In genomic region chr7:101585408-101585807, GRCm38 (mm10) we compare ENCODE assay signal across 25 mouse cellular contexts. TPM values are rescaled to one million over a fixed set of nuclear protein-coding genes. Genes with fewer than 3 reads are reported as not detected.
DNase-seq lines count a peak whose midpoint lies in the region; ATAC-seq lines count a peak whose summit lies in the region.
"Had no signal": no experiment of that assay in that cellular context is flagged by ENCODE, and none has a peak within 500 bp of the region (broad histone marks: within the 10 kb centered on the region; RNA-seq: fewer than 3 reads in every experiment).

Gene Art2b (minus strand): TSS chr7:101585600.

- H3K4me2 ChIP-seq in neural tube, embryonic 15.5 days, result no peak within 1 kb of the TSS
- H3K4me2 ChIP-seq: embryonic facial prominence, embryonic 12.5 days; forebrain, embryonic 12.5 days; hindbrain, embryonic 12.5 days had no signal

- no peaks in the 10 kb centered on the region for H3K9me3 ChIP-seq in neural tube, embryonic 15.5 days (replicated peaks)
- H3K9me3 ChIP-seq: embryonic facial prominence, embryonic 12.5 days; forebrain, embryonic 12.5 days; heart, embryonic 10.5 days; hindbrain, embryonic 12.5 days had no signal

- peak; percentile 40 for DNase-seq in thymus, postnatal 0 days (ENCODE audit: low spot score)
- no peak for DNase-seq in thymus, postnatal 10 days (ENCODE audit: low spot score in 2 of 2)
- peak; percentile 71 for DNase-seq in CD4-positive, CD25-positive, alpha-beta regulatory T cell, adult 2 months (ENCODE audit: low read depth, low spot score)
- DNase-seq in naive thymus-derived CD4-positive, alpha-beta T cell, adult 2 months (ENCODE audit: low read depth), result peak; percentile 68
- DNase-seq in kidney, postnatal 25 days, result no peak
- no peak for DNase-seq in layer of hippocampus, adult 9-10 months (ENCODE audit: low spot score)
- DNase-seq: adrenal gland, adult 2 months; cerebellum, adult 11-12 months; cerebellum, adult 9-10 months; cerebellum, postnatal 25 days; gastrocnemius, postnatal 10 days; heart, adult 18-20 months; heart, postnatal 10 days; heart, postnatal 4 days had no signal

- no peaks in the 10 kb centered on the region for H3K27me3 ChIP-seq in neural tube, embryonic 15.5 days (replicated peaks)
- H3K27me3 ChIP-seq: embryonic facial prominence, embryonic 12.5 days; forebrain, embryonic 12.5 days; hindbrain, embryonic 12.5 days had no signal

- no peaks in the 10 kb centered on the region for H3K4me1 ChIP-seq in neural tube, embryonic 15.5 days
- H3K4me1 ChIP-seq: embryonic facial prominence, embryonic 12.5 days; forebrain, embryonic 12.5 days; heart, embryonic 10.5 days; hindbrain, embryonic 12.5 days had no signal

- H3K9ac ChIP-seq in neural tube, embryonic 15.5 days (replicated peaks), result no peak within 1 kb of the TSS
- H3K9ac ChIP-seq: embryonic facial prominence, embryonic 12.5 days; forebrain, embryonic 12.5 days; hindbrain, embryonic 12.5 days had no signal

- no peak for ATAC-seq in activated CD4-positive, CD25-positive, alpha-beta regulatory T cell, adult 4 months
- no peak for ATAC-seq in neural tube, embryonic 15.5 days (ENCODE audit: low FRiP score)
- ATAC-seq: forebrain, embryonic 16.5 days; hindbrain, embryonic 16.5 days had no signal

- H3K36me3 ChIP-seq in neural tube, embryonic 15.5 days, result no peaks in the 10 kb centered on the region
- H3K36me3 ChIP-seq: embryonic facial prominence, embryonic 12.5 days; forebrain, embryonic 12.5 days; heart, embryonic 10.5 days; hindbrain, embryonic 12.5 days had no signal

- no peak within 1 kb of the TSS for H3K27ac ChIP-seq in neural tube, embryonic 15.5 days (replicated peaks)
- H3K27ac ChIP-seq: embryonic facial prominence, embryonic 12.5 days; forebrain, embryonic 12.5 days; heart, embryonic 10.5 days; hindbrain, embryonic 12.5 days had no signal

- H3K4me3 ChIP-seq in neural tube, embryonic 15.5 days (replicated peaks), result no peak within 1 kb of the TSS
- H3K4me3 ChIP-seq: embryonic facial prominence, embryonic 12.5 days; forebrain, embryonic 12.5 days; heart, embryonic 10.5 days; hindbrain, embryonic 12.5 days had no signal

- 91% methylated on average over 5 of the region's 5 CpGs for WGBS in neural tube, embryonic 15.5 days

RNA-seq across cellular contexts. Expression of gene Art2b, which starts in this region (rescaled TPM):
- 0.22 and 0.30 TPM in 2 replicates for polyA plus RNA-seq in thymus, postnatal 0 days (2015; fragmentation: Nextera tagmentation; extraction: Ambion mirVana)
- 100 to 1,000 TPM in 1 of 2 experiments, 10 to 100 TPM in 1; 54.4 to 136 TPM for polyA plus RNA-seq in activated CD4-positive, CD25-positive, alpha-beta regulatory T cell, adult 4 months (2017; shearing (Covaris generic))
- not detected in 2 replicates for polyA plus RNA-seq in neural tube, embryonic 15.5 days (2015; fragmentation: Nextera tagmentation; extraction: Ambion mirVana)
- polyA plus RNA-seq: adrenal gland, adult 2 months; C2C12; embryonic facial prominence, embryonic 12.5 days; forebrain, embryonic 12.5 days; forebrain, embryonic 16.5 days; frontal cortex, adult 2 months; heart, embryonic 10.5 days; heart, embryonic 14.5 days; hindbrain, embryonic 12.5 days; hindbrain, embryonic 16.5 days had no signal

Comparison
In these comparisons a context has a peak if more than half of its experiments do, and no peak if none do; other contexts are left out.
1. RNA of gene Art2b (polyA plus RNA-seq): 54.4 to 136 TPM in activated CD4-positive, CD25-positive, alpha-beta regulatory T cell, adult 4 months; 0.22 to 0.30 TPM in thymus, postnatal 0 days and not detected in neural tube, embryonic 15.5 days; every median in the first group is over 10 times any median in the second.
2. Peak in DNase-seq in thymus, postnatal 0 days; RNA of the gene not detected or under 1 TPM.
3. DNase-seq: peak in CD4-positive, CD25-positive, alpha-beta regulatory T cell, adult 2 months (single experiment) and naive thymus-derived CD4-positive, alpha-beta T cell, adult 2 months (single experiment); none in thymus, postnatal 10 days (0 of 2), kidney, postnatal 25 days (0 of 2) and layer of hippocampus, adult 9-10 months (single experiment).